Mouse (Mus musculus): ENCODE measurements around the gene Pip5k1c. TPM values are rescaled to one million over a fixed set of nuclear protein-coding genes. Genes with fewer than 3 reads are reported as not detected.
A peak's percentile ranks its signal among the peaks of the same experiment; 100 is the strongest.

The Pip5k1c gene
- total RNA-seq, 4 experiments from 2014 or later = 42.6 to 61.1 (median 53.3) TPM

DNA sequence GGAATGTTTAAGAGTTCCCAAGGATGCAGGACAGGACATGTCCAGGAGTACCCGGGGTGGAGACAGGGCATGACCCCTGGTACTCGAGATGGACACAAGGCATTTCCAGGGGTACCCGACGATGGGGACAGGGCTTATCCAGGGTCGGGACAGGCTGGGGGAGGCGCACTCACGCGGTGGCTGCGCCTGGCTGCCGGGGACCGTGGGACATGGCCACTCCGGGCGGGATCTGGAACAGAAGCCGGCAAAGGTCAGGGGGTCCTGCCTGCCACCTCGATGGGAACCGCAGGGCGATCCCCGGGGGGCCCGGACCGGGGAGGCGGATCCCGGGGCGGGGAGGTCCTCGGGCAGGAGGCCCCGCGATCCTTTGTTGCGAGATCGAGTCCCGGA lies 57.2 kb downstream of the Pip5k1c start:
- no peak for DNase-seq

DNA sequence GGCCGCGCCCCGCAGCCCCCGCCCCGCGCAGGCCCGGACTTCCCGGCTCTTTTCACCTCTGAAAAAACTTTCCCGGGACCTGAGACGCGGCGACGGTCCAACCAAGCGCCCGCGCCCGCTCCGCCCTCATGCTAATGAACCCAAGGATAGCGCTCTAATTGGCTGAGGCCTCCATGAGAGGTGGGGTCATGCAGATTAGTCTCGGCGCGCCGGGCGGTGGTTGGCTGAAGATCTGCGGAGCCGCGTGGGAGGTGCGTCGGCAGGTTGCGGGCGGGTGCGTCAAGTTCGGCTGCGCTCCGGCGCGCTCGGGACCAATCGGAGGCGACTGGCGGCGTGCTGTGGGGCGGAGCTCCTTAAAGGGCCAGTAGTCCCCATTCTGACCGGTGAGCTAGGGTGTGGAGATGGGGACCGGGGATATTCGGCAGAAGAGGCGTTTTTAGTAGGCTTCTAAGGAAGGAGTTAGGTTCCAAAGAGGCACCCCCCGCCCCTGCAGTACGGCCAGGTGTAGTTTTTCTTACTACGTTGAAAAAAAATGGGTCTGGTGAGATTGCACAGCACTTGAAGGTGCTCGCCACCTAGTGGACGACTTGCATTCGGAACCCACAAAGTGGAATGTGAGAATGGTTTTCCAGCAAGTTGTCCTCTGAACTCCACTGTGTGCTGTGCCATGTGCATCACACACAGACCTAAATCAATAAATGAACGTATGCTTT lies 57.7 kb downstream of the Pip5k1c start, which contains the start of gene Hmg20b:
TSS of gene Hmg20b (minus strand) at position 130 of the 713 bp plus-strand sequence.
- peak; percentile 99 for DNase-seq

DNA sequence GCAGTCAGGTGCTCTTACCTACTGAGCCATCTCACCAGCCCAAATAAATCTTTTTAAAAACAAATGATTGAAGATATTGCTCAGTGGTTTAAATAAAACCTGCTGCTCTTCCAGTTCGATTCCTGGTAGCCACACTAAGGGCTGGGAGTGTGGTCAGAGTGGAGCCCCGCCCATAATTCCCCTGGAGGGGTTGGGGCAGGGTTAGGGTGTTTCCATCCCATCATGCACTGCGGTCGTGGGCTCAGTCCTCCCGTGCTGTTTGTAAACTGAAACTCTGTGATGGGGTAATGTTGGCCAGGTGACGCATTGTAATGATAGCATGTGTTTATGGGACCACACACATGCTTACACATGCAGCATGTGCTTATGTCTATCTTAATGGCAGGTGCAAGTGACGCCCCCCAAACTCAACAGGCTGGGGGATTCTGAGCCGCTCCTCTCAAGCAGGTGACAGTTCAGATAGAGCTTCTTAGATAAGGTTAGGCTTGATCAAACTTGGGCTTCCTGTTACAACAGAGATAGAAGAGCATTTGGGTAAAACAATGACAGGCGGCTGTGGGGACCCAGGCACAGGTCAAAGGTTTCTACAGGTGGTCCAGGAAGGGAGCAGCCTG lies 59.0 kb downstream of the Pip5k1c start:
- no peak for DNase-seq

DNA sequence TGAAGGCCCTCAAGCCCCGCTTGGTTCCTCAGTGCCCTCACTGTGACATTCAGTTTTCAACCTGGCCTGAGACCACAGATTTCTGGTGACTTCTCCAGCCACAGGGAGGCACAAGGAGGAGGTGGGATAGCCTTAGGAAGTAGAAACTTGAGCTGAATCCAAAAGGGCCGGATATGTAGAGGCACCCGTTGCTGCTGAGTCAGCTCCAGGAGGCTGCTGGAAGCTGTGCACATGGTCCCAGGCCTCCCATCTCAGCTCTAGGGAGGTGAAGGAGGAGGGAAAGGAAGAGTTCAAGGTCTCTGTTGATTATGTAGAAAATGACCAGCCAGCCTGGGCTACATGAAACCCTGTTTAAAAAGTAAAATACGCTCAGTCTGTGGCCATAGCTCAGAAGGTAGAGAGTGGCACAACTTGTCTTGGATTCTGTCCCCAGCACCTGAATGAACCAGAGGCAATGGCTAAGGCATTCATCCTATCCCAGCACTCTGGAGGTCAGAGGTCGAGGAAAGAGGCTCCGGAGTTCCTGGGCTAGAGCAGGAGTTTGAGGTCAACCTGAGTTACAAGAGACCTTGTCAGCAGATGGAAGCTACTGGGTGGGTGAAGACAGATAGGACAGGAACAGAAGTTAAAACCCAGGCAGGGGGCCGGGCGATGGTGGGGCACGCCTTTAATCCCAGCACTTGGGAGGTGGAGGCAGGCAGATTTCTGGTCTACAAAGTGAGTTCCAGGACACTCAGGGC lies 62.1 kb downstream of the Pip5k1c start:
- no peak for DNase-seq

DNA sequence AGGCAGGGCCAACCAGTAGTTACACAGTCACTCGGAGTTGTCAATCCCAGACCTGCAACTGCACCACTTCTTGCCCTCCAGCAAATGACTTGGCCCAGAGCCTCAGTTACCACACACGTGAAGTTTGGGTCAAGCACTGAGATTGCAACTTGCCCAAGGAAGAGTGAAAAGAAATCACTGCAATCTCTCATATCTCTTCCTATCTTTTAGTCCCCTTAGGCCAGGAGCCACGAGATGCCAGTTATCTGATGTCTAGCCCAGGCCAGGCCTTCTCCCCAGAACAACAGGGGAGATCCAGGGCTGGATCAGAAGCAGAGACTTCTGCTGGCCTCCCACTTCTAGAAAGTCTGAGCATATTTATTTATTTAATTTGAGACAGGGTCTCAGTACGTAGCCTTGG lies 62.8 kb downstream of the Pip5k1c start:
- no peak for DNase-seq

DNA sequence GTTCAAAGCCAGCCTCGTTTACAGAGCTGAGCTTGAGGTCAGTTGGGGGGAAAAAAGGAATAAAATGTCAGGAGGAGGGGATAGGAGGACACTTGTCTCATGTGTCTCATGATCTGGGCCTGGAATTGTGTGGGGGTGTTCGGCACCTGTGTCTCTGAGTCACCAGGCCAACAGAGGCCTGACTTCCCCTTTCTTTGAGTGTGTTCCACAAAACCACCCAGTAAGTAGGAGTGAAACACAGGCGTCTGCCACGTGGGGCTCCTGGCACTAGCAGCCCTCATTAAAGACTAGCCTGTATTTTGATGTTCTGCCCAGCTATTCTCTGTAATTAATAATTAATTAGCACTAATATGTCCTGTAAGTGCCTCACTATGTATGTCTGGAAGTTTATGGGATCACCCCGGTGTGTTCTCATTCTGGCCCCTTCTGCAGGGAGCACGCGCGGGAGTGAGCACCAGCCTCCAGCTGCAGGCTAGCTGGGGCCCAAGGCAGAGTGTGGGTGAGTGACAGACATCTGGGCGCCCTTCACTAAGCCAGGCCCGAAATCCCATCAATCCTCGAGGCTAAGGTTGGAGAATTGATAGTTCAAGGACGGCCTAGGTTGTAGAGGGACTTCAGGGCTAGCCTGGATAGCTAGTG lies 63.7 kb downstream of the Pip5k1c start:
- no peak for DNase-seq

DNA sequence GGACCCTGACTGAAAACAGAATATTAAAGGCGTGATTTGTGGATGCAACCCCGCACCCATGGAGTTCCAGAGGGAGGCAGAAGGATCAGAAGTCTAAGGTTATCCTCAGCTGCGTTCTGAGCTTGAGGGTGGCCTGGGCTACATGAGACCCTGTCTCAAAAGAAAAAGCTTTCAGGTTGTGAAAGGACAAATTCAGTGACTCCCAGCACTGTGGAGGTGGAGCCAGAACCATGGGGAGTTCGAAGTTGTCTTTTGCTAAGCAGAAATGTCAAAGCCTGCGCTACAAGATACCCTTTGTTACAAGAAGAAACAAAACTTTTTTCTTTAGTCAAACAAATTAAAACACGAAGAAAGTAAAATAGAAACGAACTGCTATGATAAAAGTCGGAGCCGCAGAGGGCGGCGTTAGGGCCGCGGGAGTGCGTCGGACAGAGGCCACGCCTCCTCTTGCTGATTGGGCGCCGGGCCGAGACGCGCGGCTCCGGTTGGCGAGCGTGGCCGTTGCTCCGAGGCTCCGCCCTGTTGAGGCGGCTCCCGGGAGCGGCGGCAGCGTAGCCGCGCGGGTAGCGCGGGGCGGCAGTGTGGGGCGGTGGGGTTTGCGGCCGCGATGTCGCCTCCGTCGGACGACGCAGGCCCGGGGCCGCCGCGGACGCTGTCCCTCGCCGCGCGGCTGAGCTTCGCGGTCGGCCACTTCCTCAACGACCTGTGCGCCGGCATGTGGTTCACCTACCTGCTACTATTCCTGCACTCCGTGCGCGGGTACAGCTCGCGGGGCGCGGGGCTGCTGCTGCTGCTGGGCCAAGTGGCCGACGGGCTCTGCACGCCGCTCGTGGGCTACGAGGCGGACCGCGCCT lies 64.5 kb downstream of the Pip5k1c start, which contains the start of gene Mfsd12:
TSS of gene Mfsd12 (plus strand) at position 501 of the 854 bp plus-strand sequence.
- peak; percentile 85 for DNase-seq

DNA sequence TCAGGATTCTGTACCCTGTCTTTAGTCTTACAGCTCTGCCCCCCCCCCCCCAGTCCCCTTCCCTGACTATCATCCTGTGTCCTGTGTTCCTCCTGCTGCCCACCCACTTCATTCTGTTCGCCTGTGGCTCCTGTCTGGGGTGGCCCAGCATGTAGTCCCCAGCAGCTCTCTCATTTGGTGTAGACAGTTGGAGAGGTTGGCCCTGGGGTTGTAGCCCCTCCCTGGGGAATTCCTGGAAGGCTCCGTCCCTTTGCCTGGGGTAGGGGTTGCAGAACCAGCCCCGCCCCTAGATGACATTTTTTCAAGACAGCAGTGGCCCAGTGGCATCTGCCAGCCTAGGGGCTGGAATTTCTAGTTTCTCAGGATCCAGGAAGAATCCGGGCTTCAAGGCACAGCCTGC lies 65.4 kb downstream of the Pip5k1c start:
- DNase-seq = no peak

DNA sequence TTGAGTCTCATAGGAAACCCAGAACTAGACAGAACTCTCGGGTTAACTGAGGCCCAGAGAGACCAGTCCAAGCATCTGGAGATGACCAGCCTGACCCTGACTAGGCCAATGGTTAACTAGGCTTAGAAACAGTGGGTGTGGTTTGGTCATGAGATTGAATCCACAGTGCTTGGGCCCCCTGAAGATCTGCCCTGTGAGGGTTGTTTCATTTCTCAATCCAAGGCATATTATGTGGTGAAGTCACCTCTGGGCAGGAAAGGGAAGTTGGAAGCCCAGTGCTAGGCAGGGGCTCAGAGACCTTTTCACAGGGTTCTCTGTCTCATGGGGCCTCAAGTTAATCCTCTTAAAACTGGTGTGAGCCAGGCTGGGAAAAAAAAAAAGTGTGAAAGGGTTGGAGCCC lies 66.1 kb downstream of the Pip5k1c start:
- no peak for DNase-seq

DNA sequence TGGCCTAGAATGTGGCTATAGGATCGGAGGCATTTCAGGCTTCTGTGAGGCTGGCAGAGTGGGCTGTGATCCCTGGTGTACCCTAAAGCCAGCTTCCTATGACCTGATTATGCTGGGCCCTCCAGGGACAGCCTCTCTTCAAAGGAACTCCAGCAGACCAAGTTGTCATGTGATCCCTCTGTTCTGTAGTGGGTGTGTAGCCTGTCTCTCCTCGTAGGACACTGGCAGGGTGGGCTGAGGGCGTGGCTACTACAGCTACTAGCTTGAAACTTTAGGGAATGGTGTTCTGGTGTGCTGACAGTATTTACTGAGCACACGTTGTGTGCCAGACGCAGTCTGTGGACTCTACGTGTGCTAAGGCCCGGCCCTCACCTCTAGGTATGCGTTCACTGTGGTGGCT lies 68.0 kb downstream of the Pip5k1c start:
- no peak for DNase-seq

DNA sequence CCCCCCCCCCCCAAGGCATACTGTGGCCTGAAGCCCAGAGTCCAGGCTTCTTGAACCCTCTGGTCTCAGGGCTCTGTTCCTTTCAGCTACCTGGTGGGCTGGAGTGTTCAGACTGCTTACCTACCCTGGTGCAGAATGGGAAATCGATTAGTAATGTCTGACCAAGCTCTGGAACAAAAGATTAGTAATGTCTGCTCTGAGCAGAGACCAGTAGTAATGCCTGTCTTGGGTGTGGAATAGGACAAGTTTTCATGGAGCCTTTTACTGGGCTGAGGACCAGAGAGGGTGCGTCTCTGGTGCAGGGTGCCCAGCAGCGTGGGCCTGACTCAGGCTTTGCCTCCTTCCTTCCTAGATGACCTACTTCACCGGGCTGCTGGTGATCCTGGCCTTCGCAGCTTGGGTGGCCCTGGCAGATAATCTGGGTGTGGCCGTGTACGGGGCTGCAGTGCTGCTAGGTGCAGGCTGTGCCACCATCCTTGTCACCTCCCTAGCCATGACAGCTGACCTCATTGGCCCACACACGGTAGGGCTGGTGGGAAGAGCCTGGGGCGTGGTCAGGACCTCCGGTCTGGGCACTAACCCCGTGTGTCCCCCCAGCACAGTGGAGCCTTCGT lies 69.7 kb downstream of the Pip5k1c start:
- no peak for DNase-seq

DNA sequence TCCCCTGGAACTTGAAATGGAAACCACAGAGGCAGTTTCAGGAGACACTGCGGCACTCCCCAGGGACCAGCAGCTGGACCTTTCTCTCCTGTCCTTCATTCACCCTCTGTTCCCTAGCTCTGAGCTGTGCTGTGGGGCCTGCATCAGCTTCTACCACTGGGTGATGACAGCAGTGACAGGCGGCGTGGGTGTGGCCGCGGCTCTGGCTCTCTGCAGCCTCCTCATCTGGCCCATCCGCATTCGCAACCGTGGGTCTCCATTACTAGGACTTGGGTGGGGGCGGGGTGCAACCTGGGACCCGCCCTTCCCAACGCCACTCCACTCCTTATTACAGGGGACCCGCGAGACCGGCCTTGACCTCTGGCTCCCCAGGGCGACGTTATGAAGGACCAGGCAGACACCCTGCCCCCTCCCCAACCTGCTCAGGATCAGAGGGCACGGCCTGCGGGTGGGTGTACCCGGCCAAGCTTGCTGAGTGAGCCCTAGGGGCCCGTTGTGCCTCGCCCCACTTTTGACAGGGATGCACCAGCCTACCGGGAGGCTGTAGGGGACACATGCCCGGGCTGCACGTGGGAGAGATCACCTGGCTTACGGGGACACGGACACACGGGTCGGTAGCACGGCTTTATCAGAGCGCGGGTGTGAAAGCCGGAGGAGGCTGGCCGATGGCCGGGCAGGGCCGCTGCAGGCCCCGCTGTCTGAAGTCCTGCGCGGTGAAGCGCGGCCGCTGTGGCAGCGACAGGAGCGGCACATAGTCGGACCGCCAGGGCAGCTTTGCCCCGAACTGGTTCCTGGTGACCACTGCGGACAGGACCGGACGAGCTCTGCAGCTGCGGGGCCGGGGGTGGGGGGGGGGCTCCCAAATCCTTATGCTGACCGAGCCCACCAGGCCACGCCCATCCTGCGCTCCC lies 70.9 kb downstream of the Pip5k1c start:
- no peak for DNase-seq

DNA sequence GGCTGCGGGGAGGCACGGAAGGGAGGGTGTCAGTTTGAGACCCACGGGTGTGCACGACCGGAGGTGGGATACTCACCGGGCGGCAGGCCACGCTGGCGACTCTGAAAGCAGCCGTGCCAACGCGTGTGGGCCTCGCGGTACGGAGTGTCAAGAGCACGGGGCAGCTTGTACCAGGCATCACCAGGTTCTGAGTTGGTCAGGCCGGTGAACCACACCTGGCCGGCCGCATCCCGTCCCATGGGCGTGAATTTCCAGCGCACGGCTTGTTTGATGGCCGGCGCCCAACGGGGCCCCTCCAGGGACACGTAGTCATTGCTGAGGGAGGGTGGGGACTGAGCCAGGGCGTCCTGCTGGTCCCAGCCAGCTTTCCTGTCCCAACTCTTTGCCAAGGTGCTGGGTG lies 71.9 kb downstream of the Pip5k1c start:
- no peak for DNase-seq

DNA sequence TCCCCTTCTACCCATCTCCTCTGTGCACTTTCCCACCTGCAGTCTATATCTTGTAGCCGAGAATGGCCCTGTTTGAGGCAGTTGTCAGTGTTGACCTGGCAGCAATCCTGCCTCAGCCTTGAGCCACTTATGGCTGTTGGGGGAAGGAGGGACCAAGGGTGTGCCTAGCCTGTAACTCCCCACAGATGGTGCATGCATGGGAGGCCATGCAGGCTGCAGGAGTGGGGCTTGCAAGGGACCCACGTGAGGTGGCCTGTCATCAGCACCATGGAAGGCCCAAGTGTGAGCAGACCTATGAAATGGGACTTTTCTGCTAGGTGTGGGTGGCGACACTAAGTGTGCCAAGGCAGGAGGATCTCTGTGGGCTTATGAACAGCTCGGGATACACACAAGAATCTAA lies 72.3 kb downstream of the Pip5k1c start:
- no peak for DNase-seq

DNA sequence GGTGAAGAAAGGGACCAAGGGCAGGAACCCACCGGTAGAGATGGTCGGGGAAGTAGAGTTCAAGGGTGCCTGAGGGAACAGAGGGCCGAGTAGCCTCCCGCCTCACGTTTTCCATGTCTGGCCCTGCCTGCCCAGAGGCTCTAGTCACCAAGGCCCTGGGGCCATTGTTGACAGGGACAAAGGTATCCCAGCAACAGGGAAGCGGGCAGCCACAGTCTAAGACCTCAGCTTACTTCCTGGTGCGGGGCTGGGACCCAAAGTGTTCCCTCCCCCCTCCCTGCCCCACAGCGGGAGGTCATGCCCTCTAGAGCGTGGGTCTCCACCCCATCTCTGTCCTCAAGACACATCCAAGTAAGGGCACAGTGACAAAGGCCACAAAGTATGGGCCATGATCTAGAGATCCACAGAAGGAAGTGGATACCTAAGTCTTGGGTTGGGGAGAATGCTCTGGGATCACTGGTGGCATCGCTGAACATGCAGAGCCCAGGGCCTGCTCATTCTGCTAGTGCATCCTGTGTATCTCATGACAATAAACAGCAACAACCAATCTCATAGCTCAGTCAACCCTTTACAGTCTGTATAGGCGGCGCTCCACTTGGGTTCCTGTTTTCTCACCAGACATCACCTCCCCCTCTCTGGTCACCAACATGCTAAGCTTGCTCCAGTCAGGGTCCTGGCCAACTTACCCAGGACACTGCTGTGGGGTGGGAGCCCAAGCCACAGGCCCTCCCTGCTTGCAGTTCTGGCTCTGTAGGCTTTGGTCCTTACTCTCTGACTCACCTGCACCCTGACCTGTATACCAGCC lies 73.1 kb downstream of the Pip5k1c start, which contains the start of gene 4930404N11Rik:
TSS of gene 4930404N11Rik (minus strand) at position 145 of the 805 bp plus-strand sequence.
- no peak for DNase-seq

DNA sequence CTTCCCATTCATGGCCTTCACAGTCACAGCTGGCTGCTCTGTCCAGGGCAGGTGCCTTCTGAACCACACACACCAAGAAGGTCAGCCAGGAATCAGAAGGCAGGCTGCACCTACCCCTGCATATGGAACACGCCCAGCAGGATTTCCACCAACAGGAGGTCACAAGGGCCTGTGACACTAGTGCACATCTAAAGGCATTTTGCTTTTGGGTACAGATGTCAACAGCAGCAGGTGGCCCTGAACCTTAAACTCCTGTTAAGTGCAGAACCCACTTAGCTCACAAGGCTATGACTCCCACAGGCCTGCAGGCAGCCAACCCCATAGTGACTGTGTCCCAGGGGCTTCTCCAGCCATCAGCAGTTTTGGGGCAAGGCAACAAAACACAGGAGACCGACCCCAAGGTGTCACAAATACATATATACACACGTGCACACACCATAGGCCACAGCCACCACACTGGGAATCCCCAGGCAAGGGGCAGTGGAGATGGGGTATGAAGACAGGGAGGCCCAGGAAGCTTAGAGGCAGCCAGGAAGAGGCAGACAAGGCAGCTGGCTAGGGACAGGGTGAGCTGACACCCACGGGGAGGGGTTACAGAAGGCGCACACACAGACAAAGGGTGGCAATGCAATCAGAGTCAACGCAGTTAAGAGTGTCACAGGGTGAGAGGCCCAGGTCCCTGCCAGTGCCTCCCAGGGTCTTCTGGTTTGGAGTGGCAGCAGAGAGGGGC lies 73.9 kb downstream of the Pip5k1c start:
- no peak for DNase-seq

DNA sequence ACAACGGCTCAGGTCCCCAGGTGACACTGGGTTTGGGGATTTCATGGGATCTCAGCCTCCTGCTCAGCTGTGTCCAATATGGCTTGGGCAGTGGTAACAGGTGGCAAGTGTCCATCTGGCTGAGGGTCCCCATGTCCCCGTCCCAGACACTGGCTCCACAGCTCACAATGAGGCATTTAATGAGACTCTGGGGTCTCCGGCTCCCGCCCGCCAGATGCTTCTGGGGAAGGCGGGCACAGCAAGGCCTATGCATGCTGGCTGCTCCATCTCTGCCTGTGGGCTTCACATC lies 74.4 kb downstream of the Pip5k1c start:
- no peak for DNase-seq

Data from adrenal gland, adult 8-10 months (tissue).